Mouse (Mus musculus) cerebellum, adult (tissue): Measurements from ENCODE around the gene Fgd4.
"Not testable (repeated sequence)": the region's sequence is repeated elsewhere in the genome, so short reads cannot be mapped to it uniquely, and the experiment has no call there.

Source experiments
- ATAC-seq: cut with Nextera tagmentation; 2 replicates; pipeline ENCODE4 v1.9.2; 2017; ENCODE audit warnings: mild to moderate bottlenecking, moderate library complexity, mixed read lengths; ENCODE audit not compliant: insufficient number of reproducible peaks, low FRiP score, low TSS enrichment

Fgd4 gene

DNA sequence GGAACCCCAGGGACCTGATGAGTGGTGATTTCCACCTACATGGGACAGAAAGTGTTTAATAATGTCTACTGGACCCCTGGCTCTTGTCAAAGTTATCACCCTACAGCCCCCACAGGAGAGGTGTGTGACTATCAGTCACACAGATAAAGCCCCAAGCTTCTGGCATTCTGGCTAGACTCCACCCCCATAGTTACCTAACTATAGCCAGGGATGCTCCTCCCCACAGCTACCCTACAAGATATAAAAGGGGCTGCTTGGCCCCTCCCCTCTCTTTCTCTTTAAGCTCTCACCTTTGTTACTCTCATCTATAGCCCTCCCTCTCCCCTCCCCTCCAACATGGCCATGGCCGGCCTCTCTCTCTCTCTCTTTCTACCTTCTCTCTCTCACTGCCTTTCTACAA, 53.7 kb downstream of the Fgd4 start:
- ATAC-seq, result no peak

GRCm38 (mm10) chr16:16542956-16543441, 57.4 kb downstream of the Fgd4 start:
- ATAC-seq, result peak; percentile 95

GRCm38 (mm10) chr16:16539396-16539795, 61.0 kb downstream of the Fgd4 start:
- not testable (repeated sequence) for ATAC-seq

- ATAC-seq, result no peak
Measured at GRCm38 (mm10) chr16:16535232-16535631, 65.1 kb downstream of the Fgd4 start.

DNA sequence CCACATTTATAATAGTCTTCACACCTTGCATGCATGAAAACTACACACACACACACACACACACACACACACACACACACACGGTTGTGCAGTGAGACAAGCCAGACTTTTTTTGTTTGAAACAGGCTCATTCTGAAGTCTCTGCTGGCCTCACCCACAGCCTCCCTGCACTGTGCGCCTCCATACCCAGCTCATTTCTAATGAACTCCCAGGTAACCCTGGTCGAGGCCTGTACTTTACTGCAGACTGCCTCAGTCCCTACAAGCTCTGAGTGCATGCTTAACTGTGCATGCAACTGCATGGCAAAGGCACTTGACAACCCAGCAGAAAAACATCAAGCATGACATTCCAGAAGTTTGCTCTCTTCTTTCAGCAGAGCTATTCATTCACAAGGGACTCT, 72.3 kb downstream of the Fgd4 start:
- no peak for ATAC-seq

DNA sequence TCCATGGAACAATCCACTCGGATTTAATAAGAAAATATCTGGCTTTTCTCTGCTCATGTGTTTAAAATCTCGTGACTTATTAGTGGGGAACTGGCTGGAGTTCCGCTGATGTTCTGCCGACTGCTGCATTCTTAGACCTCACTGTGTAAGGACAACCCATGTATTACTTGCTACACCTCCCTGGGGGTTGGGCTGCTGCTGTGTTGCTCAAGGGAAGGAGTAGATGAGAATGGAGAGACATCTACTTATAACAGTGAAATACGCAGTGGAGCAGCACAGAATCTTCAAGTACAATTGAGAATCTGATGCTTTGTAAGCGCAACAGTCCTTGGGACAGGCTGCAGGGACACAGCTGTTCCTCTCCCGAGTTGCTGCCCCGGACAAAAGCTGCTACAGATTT, 73.1 kb downstream of the Fgd4 start:
- ATAC-seq, result no peak

GRCm38 (mm10) chr16:16526741-16527105, 73.6 kb downstream of the Fgd4 start:
- no peak for ATAC-seq

GRCm38 (mm10) chr16:16526097-16526740, 74.1 kb downstream of the Fgd4 start:
- no peak for ATAC-seq

GRCm38 (mm10) chr16:16525266-16525904, 75.0 kb downstream of the Fgd4 start:
- ATAC-seq, result no peak

- no peak for ATAC-seq
Measured at GRCm38 (mm10) chr16:16523632-16524031, 76.7 kb downstream of the Fgd4 start.

DNA sequence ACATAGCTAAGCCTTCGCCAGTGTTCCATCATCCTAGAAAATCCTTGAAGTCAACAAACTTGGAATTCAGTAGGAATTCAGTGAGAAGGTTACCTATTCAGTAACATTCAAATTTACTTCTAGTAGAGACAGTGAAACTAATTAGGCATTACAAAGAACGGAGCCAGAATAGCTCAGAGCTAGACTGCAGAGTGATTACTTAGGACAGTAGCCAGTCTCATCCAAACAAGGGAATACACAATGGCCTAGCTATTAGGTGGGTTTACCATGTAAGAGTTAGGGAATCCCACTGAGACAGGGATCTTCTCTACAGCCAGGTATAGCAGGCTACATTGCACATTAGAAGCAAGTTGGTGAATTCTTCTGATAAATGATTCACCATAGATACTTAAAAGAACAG, 77.5 kb downstream of the Fgd4 start:
- ATAC-seq, result not testable (repeated sequence)

- no peak for ATAC-seq
Measured at GRCm38 (mm10) chr16:16501491-16501890, 98.9 kb downstream of the Fgd4 start.

- no peak for ATAC-seq
Measured at GRCm38 (mm10) chr16:16500926-16501325, 99.4 kb downstream of the Fgd4 start.

GRCm38 (mm10) chr16:16498798-16499197, 101.6 kb downstream of the Fgd4 start:
- ATAC-seq, result no peak

DNA sequence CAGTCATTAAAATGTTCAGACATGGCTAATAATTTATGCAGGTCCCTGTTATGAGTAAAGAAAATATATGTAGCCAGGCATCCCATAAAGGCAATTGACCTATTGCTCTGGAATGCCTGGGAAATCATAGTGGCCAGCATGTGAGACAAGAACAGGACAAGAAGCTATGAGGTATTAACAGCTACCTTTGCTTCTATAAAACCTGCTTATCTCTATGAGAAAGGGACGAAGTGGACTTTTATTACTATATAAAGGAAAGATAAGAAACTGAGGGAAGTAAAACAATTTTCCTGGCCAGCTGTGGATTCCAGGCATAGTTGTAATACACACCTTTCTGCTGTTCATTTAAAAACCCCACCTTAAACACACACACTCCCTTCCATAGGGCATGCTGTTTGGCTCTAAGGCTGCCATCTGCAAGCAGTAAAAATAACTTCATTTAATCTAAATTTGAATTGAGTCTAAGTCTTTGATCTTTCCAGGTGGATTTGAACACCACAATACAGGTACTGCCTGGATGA, 114.8 kb downstream of the Fgd4 start:
- ATAC-seq, result no peak

- ATAC-seq, result no peak; the same call in 1 of the 2 replicates
Measured at GRCm38 (mm10) chr16:16484601-16485000, 115.7 kb downstream of the Fgd4 start.

- not testable (repeated sequence) for ATAC-seq
Measured at GRCm38 (mm10) chr16:16473451-16473850, 126.9 kb downstream of the Fgd4 start.

DNA sequence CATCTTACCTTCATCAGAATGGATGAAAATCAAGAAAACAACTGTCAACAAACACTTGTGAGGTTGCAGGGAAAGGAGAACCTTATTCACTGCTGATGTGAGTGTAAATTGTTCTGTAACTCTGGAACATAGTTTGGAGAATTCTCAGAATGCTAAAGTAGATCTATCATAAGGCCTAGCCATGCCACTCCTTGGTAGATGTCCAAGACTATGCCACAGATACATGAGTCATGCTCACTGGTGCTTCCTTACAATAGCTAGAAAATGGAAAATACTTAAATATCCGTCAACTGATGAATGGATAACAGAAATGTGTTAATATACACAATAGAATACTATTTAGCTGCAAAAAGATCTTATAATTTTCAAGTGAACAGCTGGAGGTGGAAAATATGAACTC, 150.3 kb downstream of the Fgd4 start:
- no peak for ATAC-seq

DNA sequence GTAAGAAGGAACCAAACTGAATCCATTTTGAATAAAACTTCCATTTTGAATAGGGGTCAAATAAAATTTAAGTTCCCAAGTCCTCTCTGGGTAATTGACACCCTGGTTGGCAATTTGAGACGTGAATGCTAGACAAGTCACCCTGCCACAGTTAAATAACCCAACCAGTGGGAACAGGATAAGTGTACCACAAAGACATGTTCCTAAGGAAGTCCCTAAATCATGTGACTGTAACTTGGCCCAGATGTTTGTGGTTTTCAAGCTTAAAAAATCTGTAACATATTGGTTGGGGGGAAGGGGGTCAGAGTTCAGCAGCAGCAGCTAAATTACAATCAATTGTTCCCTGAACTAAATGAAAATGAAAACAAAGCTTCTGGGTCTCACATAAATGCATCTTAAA, 161.9 kb downstream of the Fgd4 start:
- no peak for ATAC-seq

GRCm38 (mm10) chr16:16422456-16422855, 177.9 kb downstream of the Fgd4 start:
- no peak for ATAC-seq

DNA sequence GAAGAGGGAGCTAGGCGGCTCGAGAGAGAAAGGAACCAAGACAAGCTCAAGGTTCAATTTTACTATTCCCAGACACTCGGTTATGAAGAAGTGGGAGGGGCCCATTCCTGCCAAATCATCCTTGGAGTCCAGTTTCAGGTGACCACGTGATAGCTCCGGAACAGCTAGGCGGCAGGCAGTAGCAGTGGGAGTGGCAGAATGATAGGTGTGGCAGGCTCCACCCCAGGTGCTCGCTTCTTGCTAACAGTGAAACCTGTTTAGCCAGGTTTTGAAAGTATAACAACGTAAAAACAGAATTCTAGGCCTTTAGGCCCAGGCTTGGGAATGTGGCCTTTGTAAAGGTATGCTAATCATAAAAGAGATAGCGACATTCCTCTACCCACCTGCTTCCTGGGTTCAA, 233.1 kb downstream of the Fgd4 start:
- ATAC-seq, result not testable (repeated sequence)
